Mouse (Mus musculus): ENCODE measurements around the gene Pde8b. TPM values are rescaled to one million over a fixed set of nuclear protein-coding genes. Genes with fewer than 3 reads are reported as not detected.

The Pde8b gene
- total and polyA plus RNA-seq, 2 experiments from 2014 or later: 7.1 to 23.6 TPM

DNA sequence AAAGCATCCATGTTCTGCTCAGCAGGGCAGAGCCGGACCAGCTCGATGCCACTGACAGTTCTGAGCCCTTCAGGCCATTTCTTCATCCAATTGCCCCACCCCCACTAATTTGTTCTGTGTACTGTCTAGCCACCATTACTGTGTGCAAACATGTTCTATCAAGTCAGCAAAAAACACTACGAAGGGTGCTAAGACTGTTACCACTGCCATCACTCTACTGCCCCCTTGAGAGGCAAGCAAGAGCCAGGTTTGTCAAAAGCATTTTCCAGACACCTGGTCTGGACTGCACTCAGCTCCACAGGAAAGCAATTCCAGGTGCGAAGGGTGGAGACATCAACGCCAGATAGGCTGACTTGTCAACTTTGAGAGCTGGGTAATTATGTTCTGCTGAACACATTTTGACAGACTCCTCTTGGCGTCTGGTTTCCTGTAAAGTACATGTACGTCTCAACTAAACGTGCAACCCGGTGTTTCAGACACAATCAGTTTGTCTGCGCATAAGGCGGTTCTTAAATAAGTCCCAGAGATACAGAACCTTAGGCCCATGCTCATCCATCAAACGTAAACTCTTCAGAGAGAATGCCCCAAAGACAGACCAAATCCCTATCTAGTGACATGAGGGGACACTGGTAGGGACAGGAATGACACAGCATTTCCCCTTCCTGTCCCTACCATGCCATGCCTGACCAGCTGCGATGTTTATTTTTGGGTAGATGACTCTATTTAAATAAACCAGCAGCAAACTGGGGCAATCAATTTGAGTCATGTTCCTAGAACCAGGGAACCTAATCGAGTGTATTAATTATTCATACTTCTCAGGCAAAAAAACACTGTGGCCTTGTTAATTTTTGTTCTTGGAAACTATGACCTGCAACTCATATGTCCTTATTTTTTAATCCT lies 158.3 kb downstream of the Pde8b start:
- no peak overlapping the region for H3K4me3 ChIP-seq (ENCODE audit: low read depth, low read length)
- no peaks in the 10 kb centered on the region for H3K9me3 ChIP-seq (ENCODE audit: low read length)
- H3K27ac ChIP-seq (ENCODE audit: low read depth, low read length): no peak overlapping the region
- no peaks in the 10 kb centered on the region; the same call in 1 of the 2 replicates for H3K36me3 ChIP-seq (ENCODE audit: insufficient read depth, low read length)
- 81% methylated on average over 14 of the region's 14 CpGs for WGBS
- H3K4me1 ChIP-seq (ENCODE audit: insufficient read depth, low read length): no peaks in the 10 kb centered on the region
- no peak for ATAC-seq (ENCODE audit: low FRiP score)
- peak; percentile 15; the same call in 1 of the 2 replicates for TF ChIP-seq CTCF (IDR thresholded peaks at IDR 0.05)
- H3K4me2 ChIP-seq (ENCODE audit: low read depth, low read length, poor library complexity, severe bottlenecking): no peak overlapping the region
- no peak overlapping the region for H3K9ac ChIP-seq (replicated peaks; ENCODE audit: low read length, poor library complexity, severe bottlenecking)
- DNase-seq (ENCODE audit: low spot score): no peak
- H3K27me3 ChIP-seq (ENCODE audit: insufficient read depth, low read length): no peaks in the 10 kb centered on the region

DNA sequence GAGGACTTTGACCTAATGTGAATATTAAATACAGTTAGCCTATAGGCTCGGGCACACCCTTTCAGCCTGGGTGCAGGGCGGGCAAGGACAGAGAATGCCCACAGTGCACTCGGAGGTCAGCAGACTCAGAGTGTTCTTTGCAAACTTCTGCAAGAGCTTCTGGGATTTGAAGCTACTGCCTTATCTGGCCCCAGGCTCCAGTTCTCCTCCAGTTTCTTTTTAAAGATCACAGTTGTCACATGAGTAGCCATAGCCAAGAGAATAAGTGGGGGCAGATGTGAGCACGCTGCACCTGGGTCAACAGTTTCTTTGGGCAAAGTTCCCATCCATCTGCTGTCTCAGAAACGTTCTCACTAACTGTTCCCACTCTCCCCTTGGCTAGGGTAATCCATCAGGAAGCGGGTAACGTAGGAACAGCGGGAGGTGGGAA lies 162.8 kb downstream of the Pde8b start:
- TF ChIP-seq CTCF (IDR thresholded peaks at IDR 0.05): no peak
- no peak overlapping the region for H3K9ac ChIP-seq (replicated peaks; ENCODE audit: low read length, poor library complexity, severe bottlenecking)
- H3K4me1 ChIP-seq (ENCODE audit: insufficient read depth, low read length): no peaks in the 10 kb centered on the region
- H3K4me2 ChIP-seq (ENCODE audit: low read depth, low read length, poor library complexity, severe bottlenecking): no peak overlapping the region
- WGBS: 85% methylated on average over 8 of the region's 8 CpGs
- no peak overlapping the region for H3K4me3 ChIP-seq (ENCODE audit: low read depth, low read length)
- ATAC-seq (ENCODE audit: low FRiP score) (no peak), DNase-seq (ENCODE audit: low spot score) (no peak)
- H3K36me3 ChIP-seq (ENCODE audit: insufficient read depth, low read length): no peaks in the 10 kb centered on the region; the same call in 1 of the 2 replicates
- H3K27ac ChIP-seq (ENCODE audit: low read depth, low read length): no peak overlapping the region
- no peaks in the 10 kb centered on the region for H3K27me3 ChIP-seq (ENCODE audit: insufficient read depth, low read length)
- no peaks in the 10 kb centered on the region for H3K9me3 ChIP-seq (ENCODE audit: low read length)

DNA sequence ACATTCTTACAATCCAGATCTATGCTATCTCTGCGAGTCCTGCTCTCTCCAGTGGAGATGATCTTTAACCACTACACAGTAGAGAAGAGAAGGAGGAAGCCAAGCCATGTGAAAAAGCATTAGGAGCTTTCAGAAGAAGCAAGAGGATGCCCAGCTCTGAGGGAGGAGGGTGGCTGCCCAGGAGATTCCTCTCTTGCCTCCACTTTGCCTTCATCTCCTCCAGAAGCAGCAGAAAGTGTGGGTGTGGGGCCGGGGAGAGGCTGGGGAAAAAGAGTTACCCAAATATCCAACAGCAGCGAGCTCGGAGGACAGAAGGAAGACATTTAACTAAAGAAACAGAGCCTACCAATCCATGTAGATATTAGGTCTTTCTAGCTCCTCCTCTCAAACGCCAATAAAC lies 164.1 kb downstream of the Pde8b start:
- no peak for TF ChIP-seq CTCF (IDR thresholded peaks at IDR 0.05)
- no peak overlapping the region for H3K27ac ChIP-seq (ENCODE audit: low read depth, low read length)
- no peaks in the 10 kb centered on the region for H3K9me3 ChIP-seq (ENCODE audit: low read length)
- H3K9ac ChIP-seq (replicated peaks; ENCODE audit: low read length, poor library complexity, severe bottlenecking): no peak overlapping the region
- no peaks in the 10 kb centered on the region; the same call in 1 of the 2 replicates for H3K36me3 ChIP-seq (ENCODE audit: insufficient read depth, low read length)
- no peak overlapping the region for H3K4me2 ChIP-seq (ENCODE audit: low read depth, low read length, poor library complexity, severe bottlenecking)
- ATAC-seq (ENCODE audit: low FRiP score) (no peak), DNase-seq (ENCODE audit: low spot score) (no peak)
- no peaks in the 10 kb centered on the region for H3K4me1 ChIP-seq (ENCODE audit: insufficient read depth, low read length)
- no peak overlapping the region for H3K4me3 ChIP-seq (ENCODE audit: low read depth, low read length)
- WGBS: 82% methylated on average over 5 of the region's 5 CpGs
- no peaks in the 10 kb centered on the region for H3K27me3 ChIP-seq (ENCODE audit: insufficient read depth, low read length)

DNA sequence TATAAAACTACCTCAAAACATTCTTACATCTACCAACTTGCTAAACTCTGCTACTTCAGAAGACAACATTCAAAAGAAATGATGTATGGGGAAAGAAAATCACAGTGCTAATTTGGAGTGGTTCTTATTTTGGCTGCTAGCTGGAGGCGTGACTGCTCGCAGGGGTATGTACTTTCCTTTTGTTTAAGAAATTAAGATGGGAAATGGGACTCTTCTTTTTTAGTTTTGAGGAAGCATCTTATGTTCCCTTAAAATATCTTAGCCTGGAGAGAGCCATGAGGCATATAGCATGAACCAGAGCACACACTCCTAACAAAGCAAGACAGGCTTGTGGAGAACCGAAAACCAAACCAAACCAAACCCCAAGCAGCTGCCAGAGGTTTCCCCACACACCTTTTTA lies 167.5 kb downstream of the Pde8b start:
- H3K27ac ChIP-seq (ENCODE audit: low read depth, low read length): no peak overlapping the region
- H3K4me2 ChIP-seq (ENCODE audit: low read depth, low read length, poor library complexity, severe bottlenecking): no peak overlapping the region
- no peak overlapping the region for H3K4me3 ChIP-seq (ENCODE audit: low read depth, low read length)
- no peaks in the 10 kb centered on the region for H3K9me3 ChIP-seq (ENCODE audit: low read length)
- ATAC-seq (ENCODE audit: low FRiP score): no peak
- H3K36me3 ChIP-seq (ENCODE audit: insufficient read depth, low read length): no peaks in the 10 kb centered on the region
- H3K27me3 ChIP-seq (ENCODE audit: insufficient read depth, low read length): no peaks in the 10 kb centered on the region
- 84% methylated on average over 3 of the region's 3 CpGs for WGBS
- no peak for DNase-seq (ENCODE audit: low spot score)
- TF ChIP-seq CTCF (IDR thresholded peaks at IDR 0.05): no peak
- no peak overlapping the region for H3K9ac ChIP-seq (replicated peaks; ENCODE audit: low read length, poor library complexity, severe bottlenecking)
- H3K4me1 ChIP-seq (ENCODE audit: insufficient read depth, low read length): no peaks in the 10 kb centered on the region

DNA sequence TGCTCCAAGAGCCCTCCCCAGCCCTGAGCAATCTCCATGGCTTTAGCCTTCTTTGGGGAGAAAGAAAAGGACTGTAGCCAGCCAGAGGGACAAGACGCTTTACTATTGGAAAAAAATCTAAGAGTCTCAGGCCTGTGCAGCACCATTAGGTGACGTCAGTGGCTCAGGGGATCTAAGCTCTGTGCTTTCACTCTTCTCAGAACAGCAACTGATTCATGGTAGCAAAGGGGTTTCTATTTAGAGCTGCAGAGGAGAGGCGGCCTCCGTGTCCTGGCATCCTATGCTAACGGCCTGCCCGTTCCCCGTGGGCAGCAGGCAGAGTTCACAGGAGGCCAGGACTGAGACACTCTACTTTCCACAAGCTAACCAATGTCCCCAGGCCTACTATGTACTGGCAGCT lies 169.1 kb downstream of the Pde8b start:
- Histone ChIP-seq H3K27ac (ENCODE audit: low read depth, low read length) (no peak overlapping the region), H3K4me2 (ENCODE audit: low read depth, low read length, poor library complexity, severe bottlenecking) (no peak overlapping the region), H3K9ac (replicated peaks; ENCODE audit: low read length, poor library complexity, severe bottlenecking) (no peak overlapping the region), H3K27me3 (ENCODE audit: insufficient read depth, low read length) (no peaks in the 10 kb centered on the region), H3K36me3 (ENCODE audit: insufficient read depth, low read length) (no peaks in the 10 kb centered on the region), H3K9me3 (ENCODE audit: low read length) (no peaks in the 10 kb centered on the region), H3K4me1 (ENCODE audit: insufficient read depth, low read length) (no peaks in the 10 kb centered on the region), H3K4me3 (ENCODE audit: low read depth, low read length) (no peak overlapping the region)
- no peak for ATAC-seq (ENCODE audit: low FRiP score)
- DNase-seq (ENCODE audit: low spot score): no peak
- 76% methylated on average over 7 of the region's 7 CpGs for WGBS
- no peak for TF ChIP-seq CTCF (IDR thresholded peaks at IDR 0.05)

DNA sequence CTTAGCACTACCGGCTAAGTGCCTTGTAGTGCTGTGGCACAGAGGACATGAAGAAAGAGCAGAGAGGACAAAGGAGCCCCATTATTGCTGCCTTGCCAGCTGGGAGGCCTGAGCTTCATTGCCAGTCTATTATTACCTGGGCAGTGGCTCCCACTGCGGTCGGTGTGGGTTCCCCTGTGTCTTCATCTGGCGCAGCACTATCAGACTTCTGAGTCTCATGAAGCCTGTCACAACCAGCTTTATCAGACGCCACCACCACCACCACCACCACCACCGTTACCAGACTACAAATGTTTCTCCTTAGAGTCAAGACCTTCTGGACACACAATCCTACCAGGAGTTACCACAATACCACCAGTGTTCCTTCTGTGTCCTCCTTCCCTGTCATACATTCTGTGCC lies 171.6 kb downstream of the Pde8b start:
- Histone ChIP-seq H3K36me3 (ENCODE audit: insufficient read depth, low read length) (no peaks in the 10 kb centered on the region), H3K4me3 (ENCODE audit: low read depth, low read length) (no peak overlapping the region), H3K4me2 (ENCODE audit: low read depth, low read length, poor library complexity, severe bottlenecking) (no peak overlapping the region), H3K27ac (ENCODE audit: low read depth, low read length) (no peak overlapping the region), H3K9ac (replicated peaks; ENCODE audit: low read length, poor library complexity, severe bottlenecking) (no peak overlapping the region), H3K9me3 (ENCODE audit: low read length) (no peaks in the 10 kb centered on the region), H3K27me3 (ENCODE audit: insufficient read depth, low read length) (no peaks in the 10 kb centered on the region), H3K4me1 (ENCODE audit: insufficient read depth, low read length) (no peaks in the 10 kb centered on the region)
- WGBS: 59% methylated on average over 6 of the region's 6 CpGs
- TF ChIP-seq CTCF (IDR thresholded peaks at IDR 0.05): no peak
- no peak for ATAC-seq (ENCODE audit: low FRiP score)
- no peak for DNase-seq (ENCODE audit: low spot score)

All from midbrain, postnatal 0 days (tissue).